Mouse (Mus musculus) ES-Bruce4 (cell line): ENCODE data around the gene Npm1.

Source experiments
- CTCF ChIP-seq: IDR thresholded peaks from one replicate; pipeline ENCODE4 v1.8.1; 2011; ENCODE audit warnings: low read depth, low read length
- EP300 ChIP-seq: IDR thresholded peaks from 2 replicates; pipeline ENCODE4 v1.6.1; 2011; ENCODE audit warnings: low read depth, low read length; ENCODE audit not compliant: insufficient read depth
- POLR2A ChIP-seq: IDR thresholded peaks from one replicate; pipeline ENCODE4 v1.8.1; 2011; ENCODE audit warnings: low read length; ENCODE audit not compliant: insufficient read depth

DNA sequence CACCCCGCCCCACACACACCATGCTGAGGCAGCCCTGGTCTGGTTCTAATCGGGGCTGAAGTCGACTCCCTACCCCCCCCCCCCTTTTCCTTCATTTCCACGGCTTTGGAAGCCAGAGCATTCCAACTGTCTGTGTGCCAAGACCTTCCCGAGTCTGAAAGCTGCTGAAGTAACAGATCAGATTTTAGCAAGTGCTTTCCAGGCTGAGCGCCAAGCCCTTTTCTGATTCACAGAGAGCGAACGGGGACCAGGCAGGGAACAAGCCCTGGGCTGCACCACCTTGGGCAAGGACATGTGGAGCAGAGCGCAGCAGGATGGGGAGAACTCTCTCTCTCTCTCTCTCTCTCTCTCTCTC is 16.9 kb downstream of the Npm1 start:
- TF ChIP-seq CTCF (no peak), EP300 (no peak), POLR2A (no peak)
